ENCODE assay signal across 8 mouse cellular contexts in the genomic region with DNA sequence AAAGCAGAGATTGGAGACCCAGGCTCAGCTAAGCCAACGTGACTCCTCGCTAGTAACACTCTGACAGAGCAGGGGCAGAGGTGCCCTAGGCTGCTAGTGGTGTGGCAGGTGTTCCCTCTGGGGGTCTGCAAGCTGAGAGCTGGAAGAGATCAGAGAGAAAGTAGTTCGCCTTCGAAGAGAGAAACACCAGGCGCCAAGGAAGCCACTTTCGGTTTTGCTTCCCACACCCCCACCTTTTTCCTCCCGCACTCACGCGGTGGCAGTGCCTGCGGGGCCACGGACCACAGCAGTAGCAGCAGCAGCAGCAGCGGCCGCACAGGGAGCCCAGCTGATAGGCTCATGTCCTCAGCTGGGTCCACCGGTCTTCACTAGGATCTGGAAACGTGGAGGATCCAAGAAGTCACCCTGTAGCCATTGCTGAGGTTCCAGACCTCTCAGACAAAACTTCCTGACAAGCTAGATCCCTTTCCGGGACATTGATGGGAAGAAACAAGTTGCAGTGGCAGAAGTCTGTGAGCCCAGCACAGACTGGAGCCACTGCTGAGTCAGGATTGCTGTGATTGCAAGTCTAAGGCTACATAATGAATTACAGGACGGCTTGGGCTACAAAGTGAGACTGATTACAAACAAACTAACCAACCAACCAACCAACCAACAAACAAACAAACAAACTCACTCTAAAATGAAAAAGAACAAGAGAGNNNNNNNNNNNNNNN. TPM values are rescaled to one million over a fixed set of nuclear protein-coding genes. Genes with fewer than 3 reads are reported as not detected.
A peak's percentile ranks its signal among the peaks of the same experiment; 100 is the strongest.
DNase-seq lines count a peak whose midpoint lies in the region; ATAC-seq and TF ChIP-seq lines count a peak whose summit lies in the region.

Hfe (minus strand) TSS at position 481 of the 716 bp plus-strand sequence.

- TF ChIP-seq POLR2A in CH12.LX (IDR thresholded peaks at IDR 0.05; ENCODE audit: low read depth, low read length): no peak
- TF ChIP-seq POLR2A in spleen, adult 2 months (IDR thresholded peaks at IDR 0.05; ENCODE audit: low read depth, low read length): no peak; the same call in 1 of the 2 replicates

- ATAC-seq in forebrain, embryonic 12.5 days (ENCODE audit: low FRiP score): 0 out of 2 replicates have a peak, but pooled peaks have one; percentile 53

- no peak for TF ChIP-seq RAD21 in CH12.LX (IDR thresholded peaks at IDR 0.05; ENCODE audit: low read depth, low read length)

- no peak within 1 kb of the TSS for H3K27ac ChIP-seq in CH12.LX (ENCODE audit: insufficient read depth, low read depth)
- no peak within 1 kb of the TSS for H3K27ac ChIP-seq in forebrain, embryonic 12.5 days
- H3K27ac ChIP-seq in limb, embryonic 10.5 days: peak within 1 kb of the TSS; percentile 78
- H3K27ac ChIP-seq in spleen, adult 2 months (ENCODE audit: insufficient read depth, low read length): peak within 1 kb of the TSS; percentile 85

- peak within 1 kb of the TSS; percentile 56 for H3K9ac ChIP-seq in CH12.LX (ENCODE audit: insufficient read depth, low read depth)
- peak within 1 kb of the TSS; percentile 33 for H3K9ac ChIP-seq in forebrain, embryonic 12.5 days

- H3K4me3 ChIP-seq in CH12.LX (replicated peaks in 1 of 3; ENCODE audit: low read depth in 2 of 3, low read length in 2 of 3, poor library complexity in 1 of 3): peak within 1 kb of the TSS; percentile 40 to 54 (median 42)
- peak within 1 kb of the TSS; percentile 28 for H3K4me3 ChIP-seq in forebrain, embryonic 12.5 days (replicated peaks)
- H3K4me3 ChIP-seq in limb, embryonic 10.5 days: peak within 1 kb of the TSS; percentile 51
- peak within 1 kb of the TSS; percentile 76 for H3K4me3 ChIP-seq in spleen, adult 2 months (ENCODE audit: extremely low read depth, insufficient read depth, insufficient read length)

- no peak for TF ChIP-seq EP300 in CH12.LX (IDR thresholded peaks at IDR 0.05; ENCODE audit: low read length)

- TF ChIP-seq CTCF in CH12.LX (conservative IDR thresholded peaks at IDR 0.05 in 1 of 2, IDR thresholded peaks at IDR 0.05 in 1 of 2; ENCODE audit: low read depth in 2 of 2, low read length in 2 of 2): no peak
- TF ChIP-seq CTCF in spleen, adult 2 months (IDR thresholded peaks at IDR 0.05; ENCODE audit: extremely low read depth, insufficient read depth, insufficient read length, insufficient replicate concordance): no peak

- H3K27me3 ChIP-seq in CH12.LX (replicated peaks): no peaks in the 10 kb centered on the region
- peaks cover 7% of the 10 kb centered on the region; the same call in 1 of the 2 replicates for H3K27me3 ChIP-seq in forebrain, embryonic 12.5 days
- no peaks in the 10 kb centered on the region for H3K27me3 ChIP-seq in limb, embryonic 10.5 days (ENCODE audit: low read depth, poor library complexity, severe bottlenecking)
- no peaks in the 10 kb centered on the region for H3K27me3 ChIP-seq in spleen, adult 2 months (ENCODE audit: control insufficient read depth, insufficient read depth, low read length)

- no peaks in the 10 kb centered on the region for H3K9me3 ChIP-seq in CH12.LX (replicated peaks; ENCODE audit: low read length)
- H3K9me3 ChIP-seq in forebrain, embryonic 12.5 days: no peaks in the 10 kb centered on the region
- no peaks in the 10 kb centered on the region for H3K9me3 ChIP-seq in limb, embryonic 10.5 days (replicated peaks)

- peak within 1 kb of the TSS; percentile 41 for H3K4me2 ChIP-seq in CH12.LX (ENCODE audit: insufficient read depth, low read depth, poor library complexity, severe bottlenecking)
- peak within 1 kb of the TSS; percentile 52 for H3K4me2 ChIP-seq in forebrain, embryonic 12.5 days

- no peaks in the 10 kb centered on the region for H3K79me2 ChIP-seq in CH12.LX (replicated peaks; ENCODE audit: control insufficient read depth, extremely low read depth, insufficient read depth, poor library complexity, severe bottlenecking)

- DNase-seq in CH12.LX (ENCODE audit: extremely low read depth): peak; percentile 37
- peak; percentile 53 to 56 for DNase-seq in adrenal gland, adult 18-20 months (ENCODE audit: low spot score in 2 of 2)
- no peak for DNase-seq in heart, postnatal 25 days (ENCODE audit: low spot score)
- peak; percentile 66 for DNase-seq in limb, embryonic 10.5 days (ENCODE audit: low spot score)
- DNase-seq in mesoderm, embryonic 11.5 days (ENCODE audit: low read depth, low spot score): peak; percentile 47
- peak; percentile 45 to 62 for DNase-seq in spleen, adult 2 months (ENCODE audit: low read depth in 1 of 2, low spot score in 2 of 2)
- DNase-seq in layer of hippocampus, postnatal 36 days: no peak

- WGBS in forebrain, embryonic 12.5 days: 6% methylated on average over 17 of the region's 17 CpGs
- 3% methylated on average over 17 of the region's 17 CpGs for WGBS in limb, embryonic 10.5 days
- 4% methylated on average over 17 of the region's 17 CpGs for WGBS in spleen, adult 2 months

- dilution Hi-C loops in CH12.LX (cut with MboI; ENCODE audit: extremely low pct_ligation_motif_present, extremely low pct_unique_long_range_greater_than_20kb, low sequenced_read_pairs): no loop called here

- in situ Hi-C loops in CH12.LX (cut with MboI; ENCODE audit: low pct_ligation_motif_present, low pct_unique_long_range_greater_than_20kb, low sequenced_read_pairs): no loop called here

- H3K4me1 ChIP-seq in CH12.LX (ENCODE audit: control insufficient read depth in 1 of 2, insufficient read depth in 2 of 2): peaks cover 15 to 41% of the 10 kb centered on the region in 2 experiments
- peaks cover 13% of the 10 kb centered on the region for H3K4me1 ChIP-seq in forebrain, embryonic 12.5 days
- H3K4me1 ChIP-seq in limb, embryonic 10.5 days: peaks cover 28% of the 10 kb centered on the region
- H3K4me1 ChIP-seq in spleen, adult 2 months (ENCODE audit: control insufficient read depth, insufficient read depth, insufficient read length): peaks cover 6% of the 10 kb centered on the region; the same call in 1 of the 2 replicates

- H3K36me3 ChIP-seq in CH12.LX (replicated peaks in 1 of 2; ENCODE audit: control insufficient read depth in 1 of 2, insufficient read depth in 1 of 2, low read length in 1 of 2): no peaks in the 10 kb centered on the region
- H3K36me3 ChIP-seq in forebrain, embryonic 12.5 days (replicated peaks): no peaks in the 10 kb centered on the region
- no peaks in the 10 kb centered on the region for H3K36me3 ChIP-seq in limb, embryonic 10.5 days
- no peaks in the 10 kb centered on the region for H3K36me3 ChIP-seq in spleen, adult 2 months (ENCODE audit: control insufficient read depth, insufficient read depth, low read length)

- intact Hi-C loops in heart, postnatal 25 days (cut with DNase I): no loop called here

TF ChIP-seq in CH12.LX, 34 proteins besides CTCF, POLR2A, EP300 and RAD21:
- TF ChIP-seq MAFK (IDR thresholded peaks at IDR 0.05; ENCODE audit: insufficient replicate concordance, low read length): no peak

RNA-seq across cellular contexts. Expression of gene Hfe, which starts in this region (rescaled TPM):
- total RNA-seq in CH12.LX (2012; rRNA removed): 0.08 and 0.50 TPM in 2 replicates
- total RNA-seq in CH12.LX (2014; rRNA removed): 0.16 and 0.39 TPM in 2 replicates
- polyA plus RNA-seq in CH12.LX (2012; ENCODE audit: insufficient read length, low read depth): 0.67 and 1.0 TPM in 2 replicates
- total RNA-seq in adrenal gland, adult 18-20 months (2021): 10 to 100 TPM; 33.3 to 45.6 TPM
- polyA plus RNA-seq in forebrain, embryonic 12.5 days (2016; fragmentation: Nextera tagmentation; extraction: Ambion mirVana): 2.0 and 2.5 TPM in 2 replicates
- 10 to 100 TPM; 48.9 to 50.3 TPM for total RNA-seq in heart, postnatal 25 days (2021)
- polyA plus RNA-seq in limb, embryonic 10.5 days (2016; fragmentation: Nextera tagmentation; extraction: Ambion mirVana): 1.6 and 2.0 TPM in 2 replicates
- 20.7 and 26.1 TPM in 2 replicates for polyA plus RNA-seq in spleen, adult 2 months (2012; rRNA removed)
- total RNA-seq in layer of hippocampus, postnatal 36 days (2021): 1 to 10 TPM; 1.7 to 3.0 TPM

Comparison
In these comparisons a context has a peak if more than half of its experiments do, and no peak if none do; other contexts are left out.
1. RNA of gene Hfe (total RNA-seq): 48.9 to 50.3 TPM in heart, postnatal 25 days and 33.3 to 45.6 TPM in adrenal gland, adult 18-20 months; 1.7 to 3.0 TPM in layer of hippocampus, postnatal 36 days and 0.08 to 0.50 TPM in CH12.LX; every median in the first group is over 4 times any median in the second.
2. DNase-seq: peak in CH12.LX (single experiment), adrenal gland, adult 18-20 months (2 of 2), limb, embryonic 10.5 days (single experiment), mesoderm, embryonic 11.5 days (single experiment) and spleen, adult 2 months (2 of 2); none in heart, postnatal 25 days (single experiment) and layer of hippocampus, postnatal 36 days (0 of 2).
3. H3K27ac ChIP-seq: peak in limb, embryonic 10.5 days (single experiment) and spleen, adult 2 months (single experiment); none in CH12.LX (single experiment) and forebrain, embryonic 12.5 days (single experiment).
4. Peak in every context shown above with its lines, with median percentiles within 50 percentile points of each other: H3K4me3 ChIP-seq.